Mouse (Mus musculus) CH12.LX (cell line): ENCODE measurements around the gene Prkcb. TPM values are rescaled to one million over a fixed set of nuclear protein-coding genes. Genes with fewer than 3 reads are reported as not detected.
A peak's percentile ranks its signal among the peaks of the same experiment; 100 is the strongest.

Experiments used
- DNase-seq: peaks from one replicate; pipeline ENCODE4 v3.0.0-alpha.2; 2013; ENCODE audit errors: extremely low read depth
- H3K27ac ChIP-seq: 2 replicates; pipeline ENCODE4 v1.5.1; 2012; ENCODE audit warnings: low read depth, mild to moderate bottlenecking, control low read depth, moderate library complexity; ENCODE audit not compliant: insufficient read depth
- H3K27me3 ChIP-seq: replicated peaks from 2 replicates; pipeline ENCODE3; 2012; ENCODE audit warnings: inconsistent platforms
- H3K36me3 ChIP-seq, 2 experiments: replicated peaks in 1 of 2; 2 replicates each; pipeline versions ENCODE3 to v1.6.1; 2012; ENCODE audit warnings: inconsistent platforms in 1 of 2, low read length in 1 of 2, mild to moderate bottlenecking in 1 of 2, mixed read lengths in 1 of 2, moderate library complexity in 1 of 2; ENCODE audit not compliant: control insufficient read depth in 1 of 2, insufficient read depth in 1 of 2
- H3K4me1 ChIP-seq, 2 experiments: 2 replicates each; pipeline ENCODE4 v1.6.1; 2012; ENCODE audit warnings: inconsistent platforms in 1 of 2, moderate library complexity in 1 of 2; ENCODE audit not compliant: insufficient read depth in 2 of 2, control insufficient read depth in 1 of 2
- H3K4me2 ChIP-seq: 2 replicates; pipeline ENCODE4 v1.6.1; 2012; ENCODE audit warnings: low read depth, mild to moderate bottlenecking, control low read depth; ENCODE audit not compliant: poor library complexity, insufficient read depth, severe bottlenecking
- H3K4me3 ChIP-seq, 3 experiments: fragments of 150-350 bp in 1 of 3; sonication (generic) in 1 of 3; replicated peaks in 1 of 3; 2 replicates each; pipeline versions ENCODE3 to v1.5.1; 2011 to 2012; ENCODE audit warnings: low read depth in 2 of 3, low read length in 2 of 3, mild to moderate bottlenecking in 2 of 3, moderate library complexity in 2 of 3, control low read depth in 1 of 3, improper control_type of control experiment in 1 of 3, inconsistent platforms in 1 of 3, mixed read lengths in 1 of 3; ENCODE audit not compliant: poor library complexity in 1 of 3
- H3K79me2 ChIP-seq: replicated peaks from 2 replicates; pipeline ENCODE4 v1.6.1; 2012; ENCODE audit warnings: mild to moderate bottlenecking, moderate library complexity; ENCODE audit not compliant: control insufficient read depth, poor library complexity, insufficient read depth, severe bottlenecking; ENCODE audit errors: extremely low read depth
- H3K9ac ChIP-seq: 2 replicates; pipeline ENCODE4 v1.6.1; 2012; ENCODE audit warnings: low read depth, mild to moderate bottlenecking, control low read depth, moderate library complexity; ENCODE audit not compliant: insufficient read depth
- H3K9me3 ChIP-seq: replicated peaks from 2 replicates; pipeline ENCODE3; 2012; ENCODE audit warnings: low read length, inconsistent platforms, mixed read lengths
- BHLHE40 ChIP-seq: IDR thresholded peaks from 2 replicates; pipeline ENCODE4 v1.6.1; 2011; ENCODE audit warnings: mild to moderate bottlenecking, low read depth, low read length, improper control_type of control experiment
- CTCF ChIP-seq, 2 experiments: IDR thresholded peaks in 1 of 2; conservative IDR thresholded peaks in 1 of 2; 2 replicates each; pipeline ENCODE4 v1.5.1; 2011 to 2012; ENCODE audit warnings: low read depth in 2 of 2, low read length in 2 of 2, improper control_type of control experiment in 1 of 2, inconsistent platforms in 1 of 2, mild to moderate bottlenecking in 1 of 2, moderate library complexity in 1 of 2
- ELF1 ChIP-seq: IDR thresholded peaks from 2 replicates; pipeline ENCODE4 v1.6.1; 2014; ENCODE audit warnings: low read depth, mild to moderate bottlenecking, inconsistent platforms, low read length, improper control_type of control experiment
- EP300 ChIP-seq: IDR thresholded peaks from 2 replicates; pipeline ENCODE4 v1.6.1; 2011; ENCODE audit warnings: low read length, improper control_type of control experiment
- GABPA ChIP-seq: IDR thresholded peaks from 2 replicates; pipeline ENCODE4 v1.6.1; 2012; ENCODE audit warnings: low read depth, low read length, improper control_type of control experiment, inconsistent platforms; ENCODE audit not compliant: insufficient replicate concordance
- JUN ChIP-seq: IDR thresholded peaks from 2 replicates; pipeline ENCODE4 v1.6.1; 2011; ENCODE audit warnings: low read depth, mild to moderate bottlenecking, low read length, improper control_type of control experiment, moderate library complexity; ENCODE audit not compliant: insufficient read depth
- JUND ChIP-seq: conservative IDR thresholded peaks from 2 replicates; pipeline ENCODE4 v1.6.1; 2011; ENCODE audit warnings: low read depth, low read length, improper control_type of control experiment
- MAZ ChIP-seq: IDR thresholded peaks from 2 replicates; pipeline ENCODE4 v1.6.1; 2012; ENCODE audit warnings: low read depth, mild to moderate bottlenecking, inconsistent platforms, low read length, improper control_type of control experiment, moderate library complexity
- MYC ChIP-seq: IDR thresholded peaks from 2 replicates; pipeline ENCODE4 v1.6.1; 2011; ENCODE audit warnings: low read depth, mild to moderate bottlenecking, improper control_type of control experiment, low read length
- NELFE ChIP-seq: IDR thresholded peaks from 2 replicates; pipeline ENCODE4 v1.6.1; 2011; ENCODE audit warnings: low read depth, low read length, improper control_type of control experiment
- RAD21 ChIP-seq: IDR thresholded peaks from 2 replicates; pipeline ENCODE4 v1.6.1; 2011; ENCODE audit warnings: low read depth, mild to moderate bottlenecking, low read length, improper control_type of control experiment, moderate library complexity
- RCOR1 ChIP-seq: conservative IDR thresholded peaks from 2 replicates; pipeline ENCODE4 v1.6.1; 2012; ENCODE audit warnings: low read depth, mild to moderate bottlenecking, inconsistent platforms, low read length, improper control_type of control experiment
- USF1 ChIP-seq: IDR thresholded peaks from 2 replicates; pipeline ENCODE4 v1.6.1; 2014; ENCODE audit warnings: low read depth, mild to moderate bottlenecking, inconsistent platforms, low read length, improper control_type of control experiment
- ZC3H11A ChIP-seq: IDR thresholded peaks from 2 replicates; pipeline ENCODE4 v1.6.1; 2012; ENCODE audit warnings: low read depth, mild to moderate bottlenecking, inconsistent platforms, low read length, improper control_type of control experiment
- ZKSCAN1 ChIP-seq: IDR thresholded peaks from 2 replicates; pipeline ENCODE4 v1.6.1; 2012; ENCODE audit warnings: low read depth, inconsistent platforms, low read length, improper control_type of control experiment, borderline replicate concordance
- dilution Hi-C: fragments of 300-500 bp; cut with MboI; formaldehyde crosslinking; loops from 2 replicates; pipeline ENCODE4 v1.14.3; 2020; ENCODE audit warnings: low sequenced_read_pairs; ENCODE audit not compliant: extremely low pct_unique_long_range_greater_than_20kb, extremely low pct_ligation_motif_present
- in situ Hi-C: fragments of 300-500 bp; cut with MboI; formaldehyde crosslinking; loops from 3 replicates; pipeline ENCODE4 v1.14.3; 2019; ENCODE audit warnings: low sequenced_read_pairs, low pct_ligation_motif_present, low pct_unique_long_range_greater_than_20kb, mixed read lengths
- polyA plus RNA-seq: library from polyadenylated mRNA; unstranded; fragments of >175 nt; gene quantifications from 2 replicates; pipeline ENCODE4 v1.2.1, GENCODE M21; 2012; ENCODE audit warnings: low read depth; ENCODE audit not compliant: insufficient read length
- total RNA-seq, 2 experiments: library from RNA; depleted of rRNA; stranded (reverse); fragments of 300-350 nt in 1 of 2; fragments of >200 nt in 1 of 2; gene quantifications; 2 replicates each; pipeline ENCODE4 v1.2.3; 2012 to 2014

Gene Prkcb
- total and polyA plus RNA-seq, 3 experiments: 323 to 463 (median 337) TPM

GRCm38 (mm10) chr7:122338055-122338454, 49.5 kb downstream of the Prkcb start:
- Histone ChIP-seq H3K4me1 (peaks cover 17 to 96% of the 10 kb centered on the region in 2 experiments), H3K4me2 (no peak overlapping the region), H3K4me3 (no peak overlapping the region), H3K27me3 (no peaks in the 10 kb centered on the region), H3K9ac (no peak overlapping the region), H3K27ac (peak overlapping the region; percentile 36; the same call in 1 of the 2 replicates), H3K36me3 (peaks cover 36 to 89% of the 10 kb centered on the region in 2 experiments), H3K79me2 (peaks cover 88% of the 10 kb centered on the region), H3K9me3 (no peaks in the 10 kb centered on the region)
- in situ Hi-C loops: no loop called here
- dilution Hi-C loops: no loop called here
- no peak for DNase-seq
- TF ChIP-seq USF1 (no peak), ELF1 (no peak), MYC (no peak), GABPA (no peak), RAD21 (no peak), RCOR1 (no peak), ZC3H11A (no peak), BHLHE40 (no peak), ZKSCAN1 (no peak)

GRCm38 (mm10) chr7:122339476-122339875, 50.9 kb downstream of the Prkcb start:
- Histone ChIP-seq H3K9me3 (no peaks in the 10 kb centered on the region), H3K4me3 (no peak overlapping the region)
- no peak for TF ChIP-seq MAZ
- TF ChIP-seq RCOR1: no peak
- no peak for TF ChIP-seq EP300
- no peak for TF ChIP-seq CTCF (conservative IDR thresholded peaks at IDR 0.05 in 1 of 2, IDR thresholded peaks at IDR 0.05 in 1 of 2; ENCODE audit: low read depth in 2 of 2, low read length in 2 of 2)
- no peak for TF ChIP-seq NELFE
- no peak for TF ChIP-seq JUND
- TF ChIP-seq JUN: no peak
- TF ChIP-seq, all 38 proteins: peak for 0
- dilution Hi-C loops (no loop called here), in situ Hi-C loops (no loop called here)
- DNase-seq: no peak
- peaks cover 17 to 96% of the 10 kb centered on the region in 2 experiments for H3K4me1 ChIP-seq
- H3K79me2 ChIP-seq: peaks cover 87% of the 10 kb centered on the region
- peaks cover 39 to 88% of the 10 kb centered on the region in 2 experiments for H3K36me3 ChIP-seq
- no peaks in the 10 kb centered on the region for H3K27me3 ChIP-seq
- H3K4me2 ChIP-seq: no peak overlapping the region
- no peak overlapping the region for H3K9ac ChIP-seq
- no peak overlapping the region for H3K27ac ChIP-seq
